Mouse (Mus musculus): ENCODE measurements around the gene Dgat2.

DNA sequence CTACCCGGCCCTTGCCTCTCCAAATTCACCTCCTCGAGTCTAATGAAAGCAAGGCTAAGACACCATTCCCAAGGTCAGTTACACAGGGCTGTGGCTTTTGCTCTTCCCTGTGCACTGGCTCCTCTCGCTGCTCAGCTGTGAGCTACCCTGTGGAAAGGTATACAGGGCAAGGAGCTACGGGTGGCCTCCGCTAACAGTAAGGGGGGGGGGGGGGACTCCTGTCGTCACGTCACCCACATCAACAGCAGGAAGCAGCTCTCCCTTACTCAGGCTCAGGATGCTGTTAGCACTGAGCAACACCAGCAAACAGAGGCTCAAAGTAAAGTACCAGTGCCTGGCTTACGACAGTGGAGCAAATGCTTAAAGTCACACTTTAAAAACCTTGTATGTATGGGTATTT, 29.8 kb downstream of the Dgat2 start:
- TF ChIP-seq MAX (IDR thresholded peaks at IDR 0.05) (no peak), CTCF (IDR thresholded peaks at IDR 0.05; ENCODE audit: control insufficient read depth, insufficient read depth, insufficient read length) (no peak), MYOD1 (IDR thresholded peaks at IDR 0.05; ENCODE audit: control insufficient read depth, insufficient read length, low read depth) (no peak), USF1 (IDR thresholded peaks at IDR 0.05; ENCODE audit: low read depth) (no peak)

All from C2C12 (cell line).